Mouse (Mus musculus) cerebellum, postnatal 25 days (tissue): Measurements from ENCODE around the gene Zfp385c.
A peak's percentile ranks its signal among the peaks of the same experiment; 100 is the strongest.

Experiments
- DNase-seq, 2 experiments: peaks; one replicate each; pipeline ENCODE4 v3.0.0; 2021; ENCODE audit warnings: mixed read lengths in 2 of 2

The Zfp385c gene

GRCm38 (mm10) chr11:100692164-100692616 is at the start of gene Zfp385c:
TSS of gene Zfp385c (minus strand) at chr11:100692455.
- peak in 1 of 2 experiments; percentile 46 for DNase-seq

- DNase-seq: peak in 1 of 2 experiments; percentile 45
Measured at GRCm38 (mm10) chr11:100741348-100741747, 49.1 kb upstream of the Zfp385c start.

- DNase-seq: no peak
Measured at GRCm38 (mm10) chr11:100738749-100739148, 46.5 kb upstream of the Zfp385c start.

- peak; percentile 98 for DNase-seq
Measured at GRCm38 (mm10) chr11:100738066-100738604, 45.9 kb upstream of the Zfp385c start, which contains the start of gene Rab5c. TSS of gene Rab5c (minus strand) at chr11:100738215.

GRCm38 (mm10) chr11:100737105-100737733 is 45.0 kb upstream of the Zfp385c start:
- no peak for DNase-seq

- DNase-seq: no peak
Measured at GRCm38 (mm10) chr11:100736746-100737080, 44.5 kb upstream of the Zfp385c start.

- DNase-seq: no peak
Measured at GRCm38 (mm10) chr11:100735954-100736745, 43.9 kb upstream of the Zfp385c start.

DNA sequence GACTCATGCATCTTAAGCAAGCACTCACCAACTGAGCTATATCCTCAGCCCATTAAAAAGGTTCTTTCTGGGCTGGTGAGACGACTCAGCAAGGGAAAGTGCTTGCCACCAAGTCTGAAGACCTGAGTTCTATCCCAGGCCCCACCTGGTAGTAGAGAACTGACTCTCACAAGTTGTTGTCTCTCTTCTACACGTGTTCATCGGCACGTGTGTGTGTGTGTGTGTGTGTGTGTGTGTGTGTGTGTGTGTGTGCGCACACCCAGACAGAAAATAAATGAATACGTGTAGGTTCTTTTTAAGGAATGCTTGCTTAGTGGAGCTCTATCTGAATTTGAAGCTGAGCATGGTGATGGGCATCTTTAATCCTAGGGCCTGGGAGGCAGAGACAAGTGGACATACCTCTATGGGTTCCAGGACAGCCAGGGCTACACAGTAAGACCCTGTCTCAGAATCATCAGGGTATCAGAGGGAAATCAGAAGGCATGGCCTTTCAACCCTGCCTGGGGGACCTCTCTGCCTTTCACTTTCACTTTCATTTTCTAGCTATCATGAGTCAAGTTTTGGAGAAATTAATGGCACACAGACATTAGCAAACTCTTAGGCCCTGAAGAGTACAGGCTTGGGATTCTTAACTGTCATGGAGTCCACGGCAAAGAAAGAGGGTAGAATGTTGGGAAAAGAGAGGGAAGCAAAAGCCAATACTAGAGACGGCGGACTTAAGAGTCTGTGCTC is 43.0 kb upstream of the Zfp385c start:
- no peak for DNase-seq

- DNase-seq: no peak
Measured at GRCm38 (mm10) chr11:100730477-100731205, 38.4 kb upstream of the Zfp385c start.

GRCm38 (mm10) chr11:100729976-100730375 is 37.7 kb upstream of the Zfp385c start:
- DNase-seq: no peak

GRCm38 (mm10) chr11:100728601-100729000 is 36.3 kb upstream of the Zfp385c start:
- no peak for DNase-seq

GRCm38 (mm10) chr11:100727201-100727600 is 34.9 kb upstream of the Zfp385c start:
- DNase-seq: no peak

DNA sequence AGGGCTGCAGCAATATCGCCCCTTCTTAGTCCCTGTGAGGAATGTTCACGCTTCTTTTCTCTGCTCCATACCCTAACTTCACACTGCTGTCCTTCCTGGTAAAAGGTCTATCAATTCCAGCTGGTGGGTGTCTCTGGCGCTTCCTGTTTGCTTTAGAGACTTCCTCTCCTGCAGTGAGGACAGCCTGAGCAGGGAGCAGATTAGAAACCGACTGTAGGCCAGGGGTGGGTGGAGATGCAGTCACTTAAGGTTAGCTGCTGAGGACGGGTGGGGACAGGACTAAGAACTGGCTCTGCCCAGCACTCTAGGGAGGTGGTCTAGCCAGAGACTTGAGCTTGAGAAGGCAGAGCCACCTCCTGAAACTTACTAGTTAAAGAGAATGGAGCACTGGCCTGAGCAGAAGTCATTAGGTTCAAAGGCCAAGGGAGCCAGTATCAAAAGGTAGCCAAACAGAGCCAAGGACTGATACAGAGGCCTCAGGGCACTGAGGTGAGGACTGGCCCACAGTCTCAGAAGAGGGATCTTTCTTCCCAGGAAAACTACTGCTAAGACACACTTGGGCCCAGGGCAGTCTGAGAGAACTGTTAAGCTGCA is 32.8 kb upstream of the Zfp385c start:
- no peak for DNase-seq

GRCm38 (mm10) chr11:100722493-100723028 is 30.3 kb upstream of the Zfp385c start:
- no peak for DNase-seq

GRCm38 (mm10) chr11:100721776-100722492 is 29.7 kb upstream of the Zfp385c start:
- no peak for DNase-seq

DNA sequence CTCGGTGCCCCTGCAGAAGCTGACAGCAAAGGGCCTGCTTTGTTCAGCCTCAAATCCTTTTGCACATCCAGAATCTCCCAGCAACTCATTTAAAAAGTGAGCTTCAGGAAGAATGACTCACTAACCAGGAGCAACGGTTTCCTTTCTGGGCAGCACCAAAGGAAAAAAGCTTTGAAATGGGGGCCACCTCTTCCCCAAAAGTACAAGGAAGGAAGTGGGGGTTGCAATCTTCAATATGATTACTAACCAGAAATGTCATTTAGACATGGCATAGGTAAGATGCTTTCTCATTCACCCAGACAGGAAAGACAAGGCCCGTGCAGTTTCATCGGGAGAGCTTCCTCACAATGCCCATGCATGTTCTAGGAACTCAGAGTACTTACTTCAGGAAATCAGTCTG is 29.0 kb upstream of the Zfp385c start:
- no peak for DNase-seq

DNA sequence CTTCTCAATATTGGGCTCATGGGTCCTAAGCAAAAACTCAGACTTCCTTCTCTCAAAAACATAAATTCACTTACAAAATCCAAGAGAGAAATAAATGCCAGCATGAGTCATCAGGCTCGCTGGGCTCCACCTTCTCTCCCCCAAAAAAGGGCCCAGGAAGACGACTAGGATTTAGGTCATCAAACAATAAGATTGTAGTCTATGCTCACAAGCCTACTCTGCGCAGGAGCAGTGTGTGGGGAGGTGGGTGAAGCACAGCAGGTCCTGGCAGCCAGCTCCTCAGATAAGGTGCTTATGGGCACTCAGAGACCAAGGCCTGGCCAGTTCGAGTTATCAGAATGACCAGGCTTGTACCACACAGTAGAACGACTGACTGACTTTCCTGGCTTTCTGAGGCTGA is 28.1 kb upstream of the Zfp385c start:
- DNase-seq: no peak

- DNase-seq: no peak
Measured at GRCm38 (mm10) chr11:100719893-100720292, 27.6 kb upstream of the Zfp385c start.

DNA sequence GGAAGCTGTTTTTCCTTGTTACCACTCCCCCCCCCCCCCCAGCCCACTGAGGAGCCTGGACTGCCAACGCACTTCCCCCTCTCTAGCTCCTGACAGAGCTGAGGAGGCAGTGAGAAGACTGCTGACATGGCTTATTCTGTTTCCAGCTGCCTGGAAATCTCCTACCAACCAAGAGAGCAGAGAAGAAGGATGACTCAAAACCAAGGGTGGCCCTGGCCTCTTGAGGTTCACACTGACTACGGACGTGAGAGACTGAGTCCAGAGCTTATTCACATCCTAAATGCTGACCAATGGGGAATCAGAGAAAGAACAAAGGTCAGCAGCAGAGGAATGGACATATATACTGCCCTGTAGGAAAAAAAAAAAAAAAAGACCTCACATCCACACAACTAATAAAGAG is 27.1 kb upstream of the Zfp385c start:
- no peak for DNase-seq

GRCm38 (mm10) chr11:100718866-100719265 is 26.6 kb upstream of the Zfp385c start:
- no peak for DNase-seq

DNA sequence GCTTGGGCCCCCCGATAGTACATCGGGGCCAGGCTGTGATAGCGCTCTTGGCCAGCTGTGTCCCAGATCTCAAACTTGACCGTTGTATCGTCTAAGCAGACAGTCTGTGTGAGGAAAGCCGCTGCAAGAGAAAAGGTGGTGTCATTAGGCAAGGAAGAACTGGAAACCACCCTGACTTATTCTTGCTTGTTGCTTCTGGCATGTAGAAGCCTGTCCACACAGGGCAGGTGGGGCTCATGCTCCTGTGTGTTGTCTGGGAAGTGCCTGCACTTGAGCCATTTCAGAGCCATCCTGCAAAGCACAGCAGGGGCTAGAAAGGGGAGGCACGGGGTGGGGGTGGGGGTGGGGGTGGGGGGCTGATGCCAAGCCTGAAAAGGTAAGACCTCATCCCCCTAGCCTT is 26.2 kb upstream of the Zfp385c start:
- DNase-seq: no peak
